Mouse (Mus musculus) CH12.LX (cell line): ENCODE results near the gene Naa38. TPM values are rescaled to one million over a fixed set of nuclear protein-coding genes. Genes with fewer than 3 reads are reported as not detected.
A peak's percentile ranks its signal among the peaks of the same experiment; 100 is the strongest.

ENCODE experiments used
- DNase-seq: peaks from one replicate; pipeline ENCODE4 v3.0.0-alpha.2; 2013; ENCODE audit errors: extremely low read depth
- H3K27ac ChIP-seq: 2 replicates; pipeline ENCODE4 v1.5.1; 2012; ENCODE audit warnings: low read depth, mild to moderate bottlenecking, control low read depth, moderate library complexity; ENCODE audit not compliant: insufficient read depth
- H3K27me3 ChIP-seq: replicated peaks from 2 replicates; pipeline ENCODE3; 2012; ENCODE audit warnings: inconsistent platforms
- H3K36me3 ChIP-seq, 2 experiments: replicated peaks in 1 of 2; 2 replicates each; pipeline versions ENCODE3 to v1.6.1; 2012; ENCODE audit warnings: inconsistent platforms in 1 of 2, low read length in 1 of 2, mild to moderate bottlenecking in 1 of 2, mixed read lengths in 1 of 2, moderate library complexity in 1 of 2; ENCODE audit not compliant: control insufficient read depth in 1 of 2, insufficient read depth in 1 of 2
- H3K4me1 ChIP-seq, 2 experiments: 2 replicates each; pipeline ENCODE4 v1.6.1; 2012; ENCODE audit warnings: inconsistent platforms in 1 of 2, moderate library complexity in 1 of 2; ENCODE audit not compliant: insufficient read depth in 2 of 2, control insufficient read depth in 1 of 2
- H3K4me2 ChIP-seq: 2 replicates; pipeline ENCODE4 v1.6.1; 2012; ENCODE audit warnings: low read depth, mild to moderate bottlenecking, control low read depth; ENCODE audit not compliant: poor library complexity, insufficient read depth, severe bottlenecking
- H3K4me3 ChIP-seq, 3 experiments: fragments of 150-350 bp in 1 of 3; sonication (generic) in 1 of 3; replicated peaks in 1 of 3; 2 replicates each; pipeline versions ENCODE3 to v1.5.1; 2011 to 2012; ENCODE audit warnings: low read depth in 2 of 3, low read length in 2 of 3, mild to moderate bottlenecking in 2 of 3, moderate library complexity in 2 of 3, control low read depth in 1 of 3, improper control_type of control experiment in 1 of 3, inconsistent platforms in 1 of 3, mixed read lengths in 1 of 3; ENCODE audit not compliant: poor library complexity in 1 of 3
- H3K79me2 ChIP-seq: replicated peaks from 2 replicates; pipeline ENCODE4 v1.6.1; 2012; ENCODE audit warnings: mild to moderate bottlenecking, moderate library complexity; ENCODE audit not compliant: control insufficient read depth, poor library complexity, insufficient read depth, severe bottlenecking; ENCODE audit errors: extremely low read depth
- H3K9ac ChIP-seq: 2 replicates; pipeline ENCODE4 v1.6.1; 2012; ENCODE audit warnings: low read depth, mild to moderate bottlenecking, control low read depth, moderate library complexity; ENCODE audit not compliant: insufficient read depth
- H3K9me3 ChIP-seq: replicated peaks from 2 replicates; pipeline ENCODE3; 2012; ENCODE audit warnings: low read length, inconsistent platforms, mixed read lengths
- BHLHE40 ChIP-seq: IDR thresholded peaks from 2 replicates; pipeline ENCODE4 v1.6.1; 2011; ENCODE audit warnings: mild to moderate bottlenecking, low read depth, low read length, improper control_type of control experiment
- CHD1 ChIP-seq: IDR thresholded peaks from 2 replicates; pipeline ENCODE4 v1.6.1; 2012; ENCODE audit warnings: low read depth, low read length, improper control_type of control experiment, inconsistent platforms
- CHD2 ChIP-seq: IDR thresholded peaks from 2 replicates; pipeline ENCODE4 v1.6.1; 2011; ENCODE audit warnings: low read length, improper control_type of control experiment
- E2F4 ChIP-seq: IDR thresholded peaks from 2 replicates; pipeline ENCODE4 v1.6.1; 2011; ENCODE audit warnings: low read depth, low read length, improper control_type of control experiment; ENCODE audit not compliant: insufficient replicate concordance
- ETS1 ChIP-seq: conservative IDR thresholded peaks from 2 replicates; pipeline ENCODE4 v1.6.1; 2012; ENCODE audit warnings: low read depth, mild to moderate bottlenecking, inconsistent platforms, low read length, improper control_type of control experiment, moderate library complexity
- GABPA ChIP-seq: IDR thresholded peaks from 2 replicates; pipeline ENCODE4 v1.6.1; 2012; ENCODE audit warnings: low read depth, low read length, improper control_type of control experiment, inconsistent platforms; ENCODE audit not compliant: insufficient replicate concordance
- HCFC1 ChIP-seq: IDR thresholded peaks from 2 replicates; pipeline ENCODE4 v1.6.1; 2012; ENCODE audit warnings: low read depth, mild to moderate bottlenecking, inconsistent platforms, low read length, improper control_type of control experiment
- MAFK ChIP-seq: IDR thresholded peaks from 2 replicates; pipeline ENCODE4 v1.6.1; 2011; ENCODE audit warnings: low read length, improper control_type of control experiment; ENCODE audit not compliant: insufficient replicate concordance
- NELFE ChIP-seq: IDR thresholded peaks from 2 replicates; pipeline ENCODE4 v1.6.1; 2011; ENCODE audit warnings: low read depth, low read length, improper control_type of control experiment
- POLR2AphosphoS2 ChIP-seq: IDR thresholded peaks from 2 replicates; pipeline ENCODE4 v1.6.1; 2011; ENCODE audit warnings: low read depth, low read length, improper control_type of control experiment
- UBTF ChIP-seq: IDR thresholded peaks from 2 replicates; pipeline ENCODE4 v1.6.1; 2012; ENCODE audit warnings: low read depth, mild to moderate bottlenecking, inconsistent platforms, low read length, improper control_type of control experiment, moderate library complexity
- USF1 ChIP-seq: IDR thresholded peaks from 2 replicates; pipeline ENCODE4 v1.6.1; 2014; ENCODE audit warnings: low read depth, mild to moderate bottlenecking, inconsistent platforms, low read length, improper control_type of control experiment
- ZNF384 ChIP-seq: IDR thresholded peaks from 2 replicates; pipeline ENCODE4 v1.6.1; 2012; ENCODE audit warnings: low read depth, low read length, improper control_type of control experiment, inconsistent platforms
- dilution Hi-C: fragments of 300-500 bp; cut with MboI; formaldehyde crosslinking; loops from 2 replicates; pipeline ENCODE4 v1.14.3; 2020; ENCODE audit warnings: low sequenced_read_pairs; ENCODE audit not compliant: extremely low pct_unique_long_range_greater_than_20kb, extremely low pct_ligation_motif_present
- in situ Hi-C: fragments of 300-500 bp; cut with MboI; formaldehyde crosslinking; loops from 3 replicates; pipeline ENCODE4 v1.14.3; 2019; ENCODE audit warnings: low sequenced_read_pairs, low pct_ligation_motif_present, low pct_unique_long_range_greater_than_20kb, mixed read lengths
- polyA plus RNA-seq: library from polyadenylated mRNA; unstranded; fragments of >175 nt; gene quantifications from 2 replicates; pipeline ENCODE4 v1.2.1, GENCODE M21; 2012; ENCODE audit warnings: low read depth; ENCODE audit not compliant: insufficient read length
- total RNA-seq, 2 experiments: library from RNA; depleted of rRNA; stranded (reverse); fragments of 300-350 nt in 1 of 2; fragments of >200 nt in 1 of 2; gene quantifications; 2 replicates each; pipeline ENCODE4 v1.2.3; 2012 to 2014

Naa38 gene
- total and polyA plus RNA-seq, 3 experiments = 153 to 201 (median 193) TPM

- 0 out of 2 replicates have a peak, but pooled peaks have one; percentile 31 for TF ChIP-seq CHD2
- 0 out of 2 replicates have a peak, but pooled peaks have one; percentile 33 for TF ChIP-seq HCFC1
- no peak for TF ChIP-seq E2F4
- no peak for TF ChIP-seq MAFK
Observed at GRCm38 (mm10) chr11:69369215-69369989, 25.9 kb upstream of the Naa38 start, which contains the start of gene Chd3 (continued).

- no peak overlapping the region for H3K27ac ChIP-seq
- peaks cover 7 to 34% of the 10 kb centered on the region in 2 experiments for H3K36me3 ChIP-seq
- H3K79me2 ChIP-seq = peaks cover 3% of the 10 kb centered on the region; the same call in 1 of the 2 replicates
- H3K4me2 ChIP-seq = peak overlapping the region; percentile 45
- no peaks in the 10 kb centered on the region for H3K9me3 ChIP-seq
- dilution Hi-C loops (no loop called here), in situ Hi-C loops (loop anchor here (5.0 kb wide), 2 partner anchors 38 to 103 kb away; no protein-coding TSS in a partner anchor)
- no peak for DNase-seq
- peaks cover 7 to 30% of the 10 kb centered on the region in 2 experiments for H3K4me1 ChIP-seq
- H3K4me3 ChIP-seq = no peak overlapping the region
- peak overlapping the region; percentile 100 for H3K9ac ChIP-seq
- TF ChIP-seq CHD2 = no peak
- peak; percentile 91 for TF ChIP-seq ZNF384
- H3K27me3 ChIP-seq = no peaks in the 10 kb centered on the region
Observed at GRCm38 (mm10) chr11:69369990-69370816, 25.1 kb upstream of the Naa38 start.

GRCm38 (mm10) chr11:69370817-69371215 lies 24.5 kb upstream of the Naa38 start:
- Histone ChIP-seq H3K9me3 (no peaks in the 10 kb centered on the region), H3K4me1 (peaks cover 7 to 24% of the 10 kb centered on the region in 2 experiments), H3K4me3 (no peak overlapping the region), H3K4me2 (no peak overlapping the region), H3K36me3 (peaks cover 7 to 37% of the 10 kb centered on the region in 2 experiments), H3K27me3 (no peaks in the 10 kb centered on the region), H3K9ac (no peak overlapping the region), H3K79me2 (peaks cover 3% of the 10 kb centered on the region; the same call in 1 of the 2 replicates), H3K27ac (no peak overlapping the region)
- no peak for DNase-seq
- TF ChIP-seq POLR2AphosphoS2 (no peak), CHD1 (no peak), HCFC1 (no peak), ETS1 (no peak), UBTF (no peak), USF1 (no peak), MAFK (no peak), GABPA (no peak), NELFE (no peak), BHLHE40 (no peak)
- in situ Hi-C loops (no loop called here), dilution Hi-C loops (no loop called here)
